Mouse (Mus musculus) neural tube, embryonic 11.5 days (tissue): ENCODE measurements around the gene Rhot1. TPM values are rescaled to one million over a fixed set of nuclear protein-coding genes. Genes with fewer than 3 reads are reported as not detected.

Experiments used
- ATAC-seq: fragments of 200-750 bp; cut with Nextera tagmentation; 2 replicates; pipeline ENCODE4 v1.8.0; 2017; ENCODE audit warnings: moderate number of reproducible peaks, mild to moderate bottlenecking, moderate TSS enrichment, moderate library complexity; ENCODE audit not compliant: insufficient read depth, low FRiP score, low TSS enrichment
- DNase-seq: peaks from one replicate; pipeline ENCODE4 v3.0.0-alpha.2; 2015; ENCODE audit warnings: low spot score
- H3K27ac ChIP-seq: fragments of 300-500 bp; sonication (generic); 2 replicates; pipeline ENCODE4 v1.5.1; 2014; ENCODE audit warnings: low read depth, mild to moderate bottlenecking, low read length
- H3K27me3 ChIP-seq: fragments of 300-500 bp; sonication (generic); 2 replicates; pipeline ENCODE4 v1.6.1; 2014; ENCODE audit warnings: mild to moderate bottlenecking, low read length, mixed read lengths; ENCODE audit not compliant: control insufficient read depth, insufficient read depth
- H3K36me3 ChIP-seq: fragments of 300-500 bp; sonication (generic); 2 replicates; pipeline ENCODE4 v1.6.1; 2014; ENCODE audit warnings: mild to moderate bottlenecking, low read length, moderate library complexity, mixed read lengths; ENCODE audit not compliant: control insufficient read depth, insufficient read depth
- H3K4me1 ChIP-seq: fragments of 300-500 bp; sonication (generic); 2 replicates; pipeline ENCODE4 v1.6.1; 2014; ENCODE audit warnings: low read length, mixed read lengths; ENCODE audit not compliant: control insufficient read depth, insufficient read depth
- H3K4me2 ChIP-seq: fragments of 300-500 bp; sonication (generic); 2 replicates; pipeline ENCODE4 v1.6.1; 2014; ENCODE audit warnings: low read depth, mild to moderate bottlenecking, moderate library complexity
- H3K4me3 ChIP-seq: fragments of 300-500 bp; sonication (generic); 2 replicates; pipeline ENCODE4 v1.5.1; 2014; ENCODE audit warnings: low read depth, low read length
- H3K9ac ChIP-seq: fragments of 300-500 bp; sonication (generic); 2 replicates; pipeline ENCODE4 v1.6.1; 2014; ENCODE audit warnings: mild to moderate bottlenecking, low read length
- H3K9me3 ChIP-seq: fragments of 300-500 bp; sonication (generic); 2 replicates; pipeline ENCODE4 v1.6.1; 2016; ENCODE audit warnings: low read length; ENCODE audit not compliant: control insufficient read depth
- WGBS: fragments of 180-500 bp; shearing (Covaris S2); extraction: QIAGEN DNeasy Blood & Tissue Kit; methylation state at CpG from one replicate; pipeline ENCODE4 v1.1.7; 2014; 5-methylcytosine and 5-hydroxymethylcytosine counted together
- polyA plus RNA-seq: library from polyadenylated mRNA; unstranded; fragments of >200 nt; fragmentation: Nextera tagmentation; extraction: Ambion mirVana; gene quantifications from 2 replicates; pipeline ENCODE4 v1.2.1, GENCODE M21; 2014

The Rhot1 gene
- polyA plus RNA-seq, 1 experiment from 2014 or later, result 70.6 TPM

DNA sequence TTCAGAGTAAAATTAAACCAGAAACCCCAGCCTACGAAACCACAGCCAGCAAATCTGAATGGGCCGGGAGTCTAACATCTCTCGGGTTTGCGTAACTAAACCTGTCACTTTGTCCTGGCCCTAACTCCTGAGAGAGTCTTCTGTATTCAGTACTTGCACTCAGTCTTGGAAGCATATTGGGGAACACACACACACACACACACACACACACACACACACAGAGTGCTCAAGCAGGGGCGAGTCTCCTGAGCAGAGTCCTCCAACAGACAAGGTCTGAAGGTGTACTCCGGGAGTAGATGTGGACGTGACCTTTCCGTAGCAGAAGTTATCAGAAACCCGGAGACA, 93.2 kb downstream of the Rhot1 start:
- peak overlapping the region; percentile 85 for H3K4me3 ChIP-seq
- under 1% methylated on average over 9 of the region's 9 CpGs for WGBS
- ATAC-seq (no peak), DNase-seq (peak; percentile 24)
- peak overlapping the region; percentile 88 for H3K27ac ChIP-seq
- peak overlapping the region; percentile 86 for H3K9ac ChIP-seq
- no peaks in the 10 kb centered on the region for H3K9me3 ChIP-seq
- peaks cover 8% of the 10 kb centered on the region; the same call in 1 of the 2 replicates for H3K4me1 ChIP-seq
- H3K36me3 ChIP-seq, result no peaks in the 10 kb centered on the region
- H3K4me2 ChIP-seq, result peak overlapping the region; percentile 87
- no peaks in the 10 kb centered on the region for H3K27me3 ChIP-seq

DNA sequence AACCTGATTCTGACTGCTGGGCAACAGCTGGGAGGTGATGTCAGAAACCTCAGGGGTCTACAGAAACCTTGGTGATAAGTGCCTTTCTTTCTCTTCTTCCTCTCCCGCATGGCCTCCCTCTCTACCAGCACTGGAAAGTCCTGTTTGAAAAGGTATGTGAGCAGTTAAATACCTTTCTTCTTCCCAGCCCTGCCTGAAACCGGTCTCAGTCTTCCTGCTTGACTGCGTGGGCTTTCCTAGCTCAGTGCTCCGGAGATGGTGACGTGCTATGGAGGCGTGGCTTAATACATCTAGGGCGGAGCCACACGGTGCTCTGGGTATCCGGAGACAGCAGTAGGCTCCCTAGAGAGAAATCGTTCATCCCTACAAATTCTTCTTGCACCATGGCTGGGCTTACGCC, 93.7 kb downstream of the Rhot1 start:
- ATAC-seq, result peak; percentile 62; the same call in 1 of the 2 replicates
- Histone ChIP-seq H3K4me2 (peak overlapping the region; percentile 87), H3K9ac (peak overlapping the region; percentile 86), H3K4me1 (peaks cover 8% of the 10 kb centered on the region; the same call in 1 of the 2 replicates), H3K9me3 (no peaks in the 10 kb centered on the region), H3K36me3 (no peaks in the 10 kb centered on the region), H3K27ac (no peak overlapping the region), H3K4me3 (peak overlapping the region; percentile 85), H3K27me3 (no peaks in the 10 kb centered on the region)
- 1% methylated on average over 11 of the region's 11 CpGs for WGBS
- peak; percentile 83 for DNase-seq

- Histone ChIP-seq H3K4me1 (peaks cover 8% of the 10 kb centered on the region; the same call in 1 of the 2 replicates), H3K9ac (no peak overlapping the region), H3K27me3 (no peaks in the 10 kb centered on the region), H3K4me3 (no peak overlapping the region), H3K9me3 (no peaks in the 10 kb centered on the region), H3K36me3 (no peaks in the 10 kb centered on the region), H3K27ac (no peak overlapping the region), H3K4me2 (no peak overlapping the region)
- WGBS, result 83% methylated on average over 3 of the region's 3 CpGs
- ATAC-seq, result no peak
- no peak for DNase-seq
Observed at GRCm38 (mm10) chr11:80303746-80304145, 94.9 kb downstream of the Rhot1 start.

DNA sequence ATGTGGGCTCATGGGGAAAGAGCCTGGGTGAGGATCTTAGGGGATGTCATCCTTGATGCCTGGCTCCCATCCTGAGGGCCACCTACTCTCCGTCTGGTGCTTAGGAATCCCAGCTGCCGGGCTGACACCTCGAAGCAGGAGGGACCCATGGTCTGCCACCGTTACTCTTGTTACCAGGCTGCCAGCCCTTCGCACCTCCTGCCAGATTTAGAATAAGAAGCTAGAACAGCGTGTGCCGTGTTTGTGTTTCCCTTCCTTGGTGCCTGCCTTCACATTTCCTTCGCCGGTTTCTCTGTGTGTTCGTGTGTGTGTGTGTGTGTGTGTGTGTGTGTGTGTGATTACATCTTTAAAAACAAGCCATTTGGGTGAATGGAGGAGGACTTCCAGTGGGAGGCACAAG, 96.0 kb downstream of the Rhot1 start:
- H3K4me3 ChIP-seq, result no peak overlapping the region
- peaks cover 8% of the 10 kb centered on the region; the same call in 1 of the 2 replicates for H3K4me1 ChIP-seq
- no peak for ATAC-seq
- H3K9me3 ChIP-seq, result no peaks in the 10 kb centered on the region
- H3K36me3 ChIP-seq, result no peaks in the 10 kb centered on the region
- 88% methylated on average over 10 of the region's 10 CpGs for WGBS
- H3K27ac ChIP-seq, result no peak overlapping the region
- no peak for DNase-seq
- H3K27me3 ChIP-seq, result no peaks in the 10 kb centered on the region
- no peak overlapping the region for H3K4me2 ChIP-seq
- H3K9ac ChIP-seq, result no peak overlapping the region

DNA sequence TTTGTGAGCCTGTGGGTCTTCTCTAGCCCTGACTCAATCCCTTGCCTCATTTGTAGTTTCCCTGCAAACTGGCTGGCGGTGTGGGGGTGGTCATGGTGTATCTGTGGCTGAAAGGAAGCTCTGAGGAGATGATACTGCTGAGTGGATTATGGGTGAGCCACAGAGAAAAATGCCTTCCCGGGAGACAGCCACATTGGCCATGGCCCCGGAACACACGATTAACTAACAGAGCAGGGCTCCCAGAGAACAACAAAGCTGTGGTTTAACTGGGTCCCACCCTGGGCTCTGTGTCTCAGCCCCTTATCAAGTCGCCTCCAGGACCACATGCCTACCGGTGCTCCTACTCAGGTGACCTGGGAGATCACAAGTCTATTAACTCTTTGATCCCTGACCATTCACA, 99.7 kb downstream of the Rhot1 start:
- 70% methylated on average over 6 of the region's 6 CpGs for WGBS
- H3K9ac ChIP-seq, result no peak overlapping the region
- H3K27ac ChIP-seq, result no peak overlapping the region

GRCm38 (mm10) chr11:80311271-80311670, 102.5 kb downstream of the Rhot1 start:
- WGBS, result 45% methylated on average over 4 of the region's 4 CpGs
- Histone ChIP-seq H3K36me3 (no peaks in the 10 kb centered on the region), H3K4me2 (no peak overlapping the region), H3K4me1 (peaks cover 44% of the 10 kb centered on the region), H3K4me3 (no peak overlapping the region), H3K27me3 (no peaks in the 10 kb centered on the region), H3K9me3 (no peaks in the 10 kb centered on the region), H3K27ac (peak overlapping the region; percentile 75), H3K9ac (no peak overlapping the region)
- no peak for DNase-seq
- ATAC-seq, result no peak

More for the DNA sequence above, 99.7 kb downstream of the Rhot1 start:
- ATAC-seq (no peak), DNase-seq (no peak)
- Histone ChIP-seq H3K27me3 (no peaks in the 10 kb centered on the region), H3K4me2 (no peak overlapping the region), H3K9me3 (no peaks in the 10 kb centered on the region), H3K4me1 (peaks cover 23% of the 10 kb centered on the region), H3K4me3 (no peak overlapping the region), H3K36me3 (no peaks in the 10 kb centered on the region)

- H3K27ac ChIP-seq, result peak overlapping the region; percentile 95
- H3K4me3 ChIP-seq, result no peak overlapping the region
- ATAC-seq (peak; percentile 76), DNase-seq (peak; percentile 68)
- H3K4me2 ChIP-seq, result no peak overlapping the region
- H3K9me3 ChIP-seq, result no peaks in the 10 kb centered on the region
- no peaks in the 10 kb centered on the region for H3K27me3 ChIP-seq
- WGBS, result 13% methylated on average over 2 of the region's 2 CpGs
- H3K9ac ChIP-seq, result no peak overlapping the region; the same call in 1 of the 2 replicates
- no peaks in the 10 kb centered on the region for H3K36me3 ChIP-seq
- peaks cover 50% of the 10 kb centered on the region for H3K4me1 ChIP-seq
Observed at GRCm38 (mm10) chr11:80312049-80312448, 103.2 kb downstream of the Rhot1 start.

DNA sequence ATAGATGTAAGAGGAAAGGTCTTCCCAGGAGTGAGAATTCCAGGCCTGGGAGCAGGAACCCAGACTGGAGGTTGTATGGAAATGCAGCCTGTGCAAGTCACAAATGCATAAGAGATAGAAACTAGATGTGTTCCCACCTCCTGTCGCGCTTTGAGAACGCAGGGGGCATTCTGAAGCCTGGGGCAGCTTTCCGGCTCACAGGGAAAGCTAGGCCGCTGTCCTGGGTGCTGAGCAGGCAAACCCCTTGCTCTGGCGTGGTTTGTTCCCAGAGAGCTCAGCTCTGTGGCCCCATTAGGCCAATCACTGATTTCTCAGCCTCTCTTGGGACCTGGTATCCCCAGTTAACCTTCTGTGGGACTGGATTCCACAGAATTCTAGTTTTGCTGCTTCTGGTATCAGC, 103.7 kb downstream of the Rhot1 start:
- Histone ChIP-seq H3K4me2 (no peak overlapping the region), H3K4me3 (no peak overlapping the region), H3K36me3 (no peaks in the 10 kb centered on the region), H3K4me1 (peaks cover 50% of the 10 kb centered on the region), H3K9me3 (no peaks in the 10 kb centered on the region), H3K9ac (peak overlapping the region; percentile 23), H3K27ac (peak overlapping the region; percentile 95), H3K27me3 (no peaks in the 10 kb centered on the region)
- ATAC-seq, result no peak
- DNase-seq, result peak; percentile 51
- WGBS, result 3% methylated on average over 6 of the region's 6 CpGs

- H3K9me3 ChIP-seq, result no peaks in the 10 kb centered on the region
- H3K36me3 ChIP-seq, result no peaks in the 10 kb centered on the region
- WGBS, result 70% methylated on average over 1 of the region's 1 CpGs
- peaks cover 58% of the 10 kb centered on the region for H3K4me1 ChIP-seq
- no peaks in the 10 kb centered on the region for H3K27me3 ChIP-seq
- H3K27ac ChIP-seq, result peak overlapping the region; percentile 95
- DNase-seq (no peak), ATAC-seq (no peak)
- no peak overlapping the region for H3K4me2 ChIP-seq
- H3K9ac ChIP-seq, result no peak overlapping the region
- H3K4me3 ChIP-seq, result no peak overlapping the region
Observed at GRCm38 (mm10) chr11:80313462-80313861, 104.6 kb downstream of the Rhot1 start.
